Mouse (Mus musculus): Measurements from ENCODE around the gene Nuak1. TPM values are rescaled to one million over a fixed set of nuclear protein-coding genes. Genes with fewer than 3 reads are reported as not detected.

Gene Nuak1
- polyA plus RNA-seq, 1 experiment from 2014 or later: 3.0 TPM

GRCm38 (mm10) chr10:84324018-84324417 lies 116.4 kb downstream of the Nuak1 start:
- ATAC-seq (ENCODE audit: insufficient number of reproducible peaks, insufficient read depth, low FRiP score, low TSS enrichment, low read depth): no peak
- Histone ChIP-seq H3K27ac (no peak overlapping the region), H3K4me1 (peaks cover 7% of the 10 kb centered on the region; the same call in 1 of the 2 replicates), H3K9me3 (no peaks in the 10 kb centered on the region), H3K4me2 (no peak overlapping the region), H3K36me3 (no peaks in the 10 kb centered on the region), H3K4me3 (no peak overlapping the region), H3K27me3 (no peaks in the 10 kb centered on the region), H3K9ac (no peak overlapping the region)
- WGBS: 51% methylated on average over 6 of the region's 6 CpGs

Other genes starting within 250 kb of the Nuak1 start
- gene Ckap4, start 93.5 kb upstream of the Nuak1 start, polyA plus RNA-seq (2015; fragmentation: Nextera tagmentation; extraction: Ambion mirVana): 96.5 and 96.8 TPM in 2 replicates
- 13.8 and 18.3 TPM in 2 replicates for gene Tcp11l2, start 136.0 kb upstream of the Nuak1 start, polyA plus RNA-seq (2015; fragmentation: Nextera tagmentation; extraction: Ambion mirVana)
- 14.5 TPM in 2 replicates for gene Polr3b, start 181.7 kb upstream of the Nuak1 start, polyA plus RNA-seq (2015; fragmentation: Nextera tagmentation; extraction: Ambion mirVana)